Mouse (Mus musculus): ENCODE measurements around the gene Slc41a1. TPM values are rescaled to one million over a fixed set of nuclear protein-coding genes. Genes with fewer than 3 reads are reported as not detected.

The Slc41a1 gene
- polyA plus RNA-seq, 1 experiment, result 73.5 TPM

DNA sequence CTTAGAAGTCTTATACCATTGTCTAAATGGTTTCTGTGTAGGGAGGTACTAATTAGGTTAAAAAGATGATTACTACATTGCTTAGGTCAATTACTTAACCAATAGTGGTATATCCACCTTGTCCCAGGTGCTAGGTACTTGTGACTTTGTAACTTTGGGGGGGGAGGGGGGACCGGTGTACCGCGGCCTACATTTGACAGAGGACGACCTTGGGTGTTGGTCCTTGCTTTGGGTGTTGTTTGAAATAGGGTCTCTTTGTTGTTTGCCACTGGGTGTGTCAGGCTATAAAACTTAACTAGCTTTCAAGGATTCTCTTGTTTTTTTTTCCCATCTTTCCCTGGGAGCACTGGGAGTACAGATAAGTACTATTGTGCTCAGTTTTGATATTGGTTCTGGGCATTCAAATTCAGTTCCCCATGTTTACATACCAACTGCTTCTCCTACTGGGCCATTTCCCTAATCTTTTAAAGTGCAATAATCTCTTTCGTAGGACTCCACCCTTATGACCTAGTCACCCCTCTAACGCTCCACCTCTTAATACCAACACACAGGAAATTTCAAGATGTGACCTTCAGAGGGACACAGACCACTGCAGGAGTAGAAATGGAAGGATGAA is 62.9 kb downstream of the Slc41a1 start:
- no peak overlapping the region for H3K4me3 ChIP-seq (ENCODE audit: control insufficient read depth, insufficient read depth, low read length)
- no peaks in the 10 kb centered on the region for H3K4me1 ChIP-seq (replicated peaks; ENCODE audit: control insufficient read depth, insufficient read depth, low read length)
- H3K27ac ChIP-seq (ENCODE audit: control insufficient read depth, insufficient read depth, low read length), result no peak overlapping the region
- TF ChIP-seq POLR2A (IDR thresholded peaks at IDR 0.05; ENCODE audit: control insufficient read depth, extremely low read depth, insufficient read depth, low read length, poor library complexity) (no peak), CTCF (IDR thresholded peaks at IDR 0.05; ENCODE audit: borderline replicate concordance, control insufficient read depth, extremely low read depth, insufficient read depth, low read length, poor library complexity) (no peak)
- H3K36me3 ChIP-seq (ENCODE audit: control insufficient read depth, insufficient read depth, low read length), result no peaks in the 10 kb centered on the region
- no peak for DNase-seq
- H3K27me3 ChIP-seq (ENCODE audit: control insufficient read depth, insufficient read depth, low read length), result no peaks in the 10 kb centered on the region
- WGBS, result 90% methylated on average over 6 of the region's 6 CpGs

DNA sequence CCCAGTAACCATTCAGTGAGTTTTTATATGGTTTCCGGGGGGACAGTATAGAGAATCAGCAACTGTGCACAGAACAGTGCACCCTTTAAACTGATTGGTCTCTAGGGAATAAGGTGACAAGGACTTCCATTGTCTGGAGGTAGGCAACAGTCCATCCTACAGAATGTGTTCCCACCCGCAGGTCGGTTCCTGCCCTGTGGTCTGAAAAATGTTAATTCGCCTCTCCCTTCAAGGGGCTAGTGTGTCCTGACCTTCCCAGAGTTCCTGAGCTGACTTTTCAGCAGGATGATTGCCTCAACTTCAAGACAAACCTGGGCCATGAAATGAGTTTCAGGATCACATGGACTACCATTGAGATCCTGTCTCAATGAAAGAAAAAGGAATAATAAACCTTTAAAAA is 64.1 kb downstream of the Slc41a1 start:
- no peaks in the 10 kb centered on the region for H3K27me3 ChIP-seq (ENCODE audit: control insufficient read depth, insufficient read depth, low read length)
- no peak for DNase-seq
- no peak for TF ChIP-seq POLR2A (IDR thresholded peaks at IDR 0.05; ENCODE audit: control insufficient read depth, extremely low read depth, insufficient read depth, low read length, poor library complexity)
- no peak for TF ChIP-seq CTCF (IDR thresholded peaks at IDR 0.05; ENCODE audit: borderline replicate concordance, control insufficient read depth, extremely low read depth, insufficient read depth, low read length, poor library complexity)
- WGBS, result 91% methylated on average over 4 of the region's 4 CpGs
- H3K4me1 ChIP-seq (replicated peaks; ENCODE audit: control insufficient read depth, insufficient read depth, low read length), result no peaks in the 10 kb centered on the region
- no peaks in the 10 kb centered on the region for H3K36me3 ChIP-seq (ENCODE audit: control insufficient read depth, insufficient read depth, low read length)
- H3K27ac ChIP-seq (ENCODE audit: control insufficient read depth, insufficient read depth, low read length), result no peak overlapping the region
- no peak overlapping the region for H3K4me3 ChIP-seq (ENCODE audit: control insufficient read depth, insufficient read depth, low read length)

Other genes with a start within 250 kb of the Slc41a1 start
- gene Avpr1b, start 228.3 kb upstream of the Slc41a1 start, polyA plus RNA-seq (2012; rRNA removed), result 0.04 TPM in 1 of 2 replicates, not detected in the other
- 6.4 and 6.8 TPM in 2 replicates for gene Ctse, start 189.2 kb upstream of the Slc41a1 start, polyA plus RNA-seq (2012; rRNA removed)
- 4.7 and 8.0 TPM in 2 replicates for gene Rab7b, start 138.8 kb upstream of the Slc41a1 start, polyA plus RNA-seq (2012; rRNA removed)
- gene Slc26a9, start 83.5 kb upstream of the Slc41a1 start, polyA plus RNA-seq (2012; rRNA removed), result 0.99 and 1.1 TPM in 2 replicates
- gene Pm20d1, start 30.1 kb upstream of the Slc41a1 start, polyA plus RNA-seq (2012; rRNA removed), result 1.3 TPM in 2 replicates
- gene Rab29, start 39.7 kb downstream of the Slc41a1 start, polyA plus RNA-seq (2012; rRNA removed), result 42.3 and 49.6 TPM in 2 replicates
- gene Nucks1, start 83.0 kb downstream of the Slc41a1 start, polyA plus RNA-seq (2012; rRNA removed), result 16.6 and 21.4 TPM in 2 replicates
- gene Slc45a3, start 135.5 kb downstream of the Slc41a1 start, polyA plus RNA-seq (2012; rRNA removed), result 6.4 and 7.1 TPM in 2 replicates
- gene Elk4, start 180.1 kb downstream of the Slc41a1 start, polyA plus RNA-seq (2012; rRNA removed), result 82.3 and 101 TPM in 2 replicates
- 5.6 and 5.8 TPM in 2 replicates for gene Mfsd4a, start 240.6 kb downstream of the Slc41a1 start, polyA plus RNA-seq (2012; rRNA removed)

All from thymus, adult 2 months (tissue).